In genomic region chr9:118920798-118921515, GRCm38 (mm10) we compare ENCODE assay signal across 9 mouse cellular contexts. TPM values are rescaled to one million over a fixed set of nuclear protein-coding genes. Genes with fewer than 3 reads are reported as not detected.
A peak's percentile ranks its signal among the peaks of the same experiment; 100 is the strongest.
DNase-seq lines count a peak whose midpoint lies in the region; ATAC-seq and TF ChIP-seq lines count a peak whose summit lies in the region.
"Had no signal": no experiment of that assay in that cellular context is flagged by ENCODE, and none has a peak within 500 bp of the region (broad histone marks: within the 10 kb centered on the region; RNA-seq: fewer than 3 reads in every experiment).

No protein-coding gene starts in this region.

- peaks cover 30% of the 10 kb centered on the region for H3K27me3 ChIP-seq in forebrain, embryonic 10.5 days (ENCODE audit: poor library complexity, severe bottlenecking)
- no peaks in the 10 kb centered on the region for H3K27me3 ChIP-seq in forebrain, embryonic 15.5 days
- H3K27me3 ChIP-seq in testis, adult 2 months (ENCODE audit: control insufficient read depth, insufficient read depth, low read length) = no peaks in the 10 kb centered on the region
- H3K27me3 ChIP-seq: Patski had no signal

- no peak for TF ChIP-seq POLR2A in testis, adult 2 months (IDR thresholded peaks at IDR 0.05; ENCODE audit: control insufficient read depth, low read depth, low read length)

- H3K9ac ChIP-seq in forebrain, embryonic 15.5 days (replicated peaks) = no peak overlapping the region

- no peak overlapping the region for H3K4me2 ChIP-seq in forebrain, embryonic 15.5 days (replicated peaks)

- H3K27ac ChIP-seq in forebrain, embryonic 10.5 days = no peak overlapping the region
- no peak overlapping the region for H3K27ac ChIP-seq in forebrain, embryonic 15.5 days (replicated peaks)
- no peak overlapping the region; the same call in 1 of the 2 replicates for H3K27ac ChIP-seq in testis, adult 2 months (ENCODE audit: control insufficient read depth, insufficient read depth, low read depth, low read length)

- H3K9me3 ChIP-seq in forebrain, embryonic 10.5 days = no peaks in the 10 kb centered on the region
- H3K9me3 ChIP-seq in forebrain, embryonic 15.5 days = no peaks in the 10 kb centered on the region

- WGBS in forebrain, embryonic 10.5 days = 60% methylated on average over 12 of the region's 12 CpGs
- WGBS in forebrain, embryonic 15.5 days = 40% methylated on average over 12 of the region's 12 CpGs

- no peak overlapping the region for H3K4me3 ChIP-seq in forebrain, embryonic 10.5 days
- H3K4me3 ChIP-seq in forebrain, embryonic 15.5 days = no peak overlapping the region
- H3K4me3 ChIP-seq in testis, adult 2 months (ENCODE audit: control insufficient read depth, low read depth, low read length) = peak overlapping the region; percentile 72

- H3K36me3 ChIP-seq in forebrain, embryonic 10.5 days (replicated peaks) = no peaks in the 10 kb centered on the region
- H3K36me3 ChIP-seq in forebrain, embryonic 15.5 days = no peaks in the 10 kb centered on the region
- H3K36me3 ChIP-seq in testis, adult 2 months (ENCODE audit: control insufficient read depth, insufficient read depth, low read length) = no peaks in the 10 kb centered on the region

- peak; percentile 82 for DNase-seq in forebrain, embryonic 10.5 days (ENCODE audit: extremely low spot score, low spot score)
- DNase-seq in brain, adult 2 months (ENCODE audit: low read depth, low spot score) = peak; percentile 87
- peak; percentile 77 for DNase-seq in induced T-regulatory cell, adult 2 months (ENCODE audit: low read depth)
- peak; percentile 76 to 78 for DNase-seq in left cerebral cortex, postnatal 36 days (ENCODE audit: low spot score in 2 of 2)
- DNase-seq in neural tube, embryonic 10.5 days (ENCODE audit: extremely low spot score, low spot score) = peak; percentile 86

- peak; percentile 80; the same call in 1 of the 2 replicates for TF ChIP-seq CTCF in testis, adult 2 months (IDR thresholded peaks at IDR 0.05; ENCODE audit: control insufficient read depth, insufficient read depth, insufficient replicate concordance, low read depth, low read length)

- no peak for ATAC-seq in forebrain, embryonic 15.5 days (replicated peaks)
- ATAC-seq in frontal cortex, adult (ENCODE audit: low TSS enrichment) = peak; percentile 55
- ATAC-seq: Patski had no signal

- peaks cover 31% of the 10 kb centered on the region for H3K4me1 ChIP-seq in forebrain, embryonic 10.5 days
- peaks cover 19% of the 10 kb centered on the region for H3K4me1 ChIP-seq in forebrain, embryonic 15.5 days
- peaks cover 11% of the 10 kb centered on the region for H3K4me1 ChIP-seq in testis, adult 2 months (ENCODE audit: control insufficient read depth, insufficient read depth, low read length)

- intact Hi-C loops in left cerebral cortex, postnatal 36 days (cut with DNase I) = loop anchor here (1.0 to 10.0 kb wide), 2 partner anchors 146 to 424 kb away; partner anchors contain the start of gene Myd88

RNA-seq across cellular contexts. Expression of gene Ctdspl, which starts 5.3 kb away (rescaled TPM):
- 7.2 and 7.3 TPM in 2 replicates for polyA plus RNA-seq in forebrain, embryonic 10.5 days (2016; fragmentation: Nextera tagmentation; extraction: Ambion mirVana)
- polyA plus RNA-seq in forebrain, embryonic 15.5 days (2015; fragmentation: Nextera tagmentation; extraction: Ambion mirVana) = 5.6 and 7.7 TPM in 2 replicates
- 10 to 100 TPM; 34.4 to 38.3 TPM for total RNA-seq in left cerebral cortex, postnatal 36 days (2021)
- polyA plus RNA-seq in testis, adult 2 months (2012; rRNA removed) = 7.8 and 8.1 TPM in 2 replicates
